Mouse (Mus musculus): ENCODE measurements at regions not wholly inside any gene's neighbourhood (a gene's known extent, or its start where the extent isn't known, plus 50 kb on each side); places are given as distances from the start of the nearest gene placed in this dataset.
"Not testable (repeated sequence)": the region's sequence is repeated elsewhere in the genome, so short reads cannot be mapped to it uniquely, and the experiment has no call there.

DNA sequence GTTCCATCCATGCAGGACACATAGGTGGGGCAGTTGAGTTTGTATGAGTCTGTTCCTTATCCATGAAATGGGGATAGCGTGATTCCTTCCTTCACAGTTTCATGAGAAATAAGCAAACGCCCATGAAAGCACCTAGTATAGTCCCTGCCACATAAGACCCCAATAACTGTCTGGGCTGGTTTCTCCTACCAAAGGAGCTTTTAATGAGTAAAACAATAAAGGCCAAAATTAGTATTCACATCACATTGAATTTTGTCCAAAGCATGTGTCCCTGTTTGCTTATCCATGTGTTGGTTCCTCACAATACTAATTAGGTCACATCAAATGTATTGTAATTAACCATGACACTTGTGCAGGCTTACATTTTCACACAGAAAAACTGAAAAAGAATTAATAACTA is 221.3 kb downstream of the Prdm13 start:
- DNase-seq, result no peak

GRCm38 (mm10) chr4:21441274-21441673 is 244.5 kb downstream of the Prdm13 start:
- no peak for DNase-seq

DNA sequence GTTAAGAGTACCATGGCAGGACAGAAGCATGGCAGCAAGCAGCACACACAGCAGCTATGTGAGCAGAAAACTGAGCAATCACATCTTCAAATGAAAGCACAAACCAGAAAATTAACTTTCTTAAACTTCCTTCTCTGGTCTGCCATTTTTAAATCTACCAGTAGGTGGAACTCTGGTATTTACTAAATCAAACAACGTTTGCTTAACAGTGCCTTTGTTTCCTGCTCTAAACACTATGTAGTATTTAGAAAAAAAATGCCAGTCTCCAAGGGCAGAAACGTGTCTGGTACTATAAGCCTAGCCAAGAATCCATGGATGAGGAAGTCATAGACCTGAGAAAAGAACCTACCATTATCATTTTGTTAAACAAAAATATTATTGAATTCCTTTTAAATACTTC is 249.1 kb downstream of the Prdm13 start:
- no peak for DNase-seq

DNA sequence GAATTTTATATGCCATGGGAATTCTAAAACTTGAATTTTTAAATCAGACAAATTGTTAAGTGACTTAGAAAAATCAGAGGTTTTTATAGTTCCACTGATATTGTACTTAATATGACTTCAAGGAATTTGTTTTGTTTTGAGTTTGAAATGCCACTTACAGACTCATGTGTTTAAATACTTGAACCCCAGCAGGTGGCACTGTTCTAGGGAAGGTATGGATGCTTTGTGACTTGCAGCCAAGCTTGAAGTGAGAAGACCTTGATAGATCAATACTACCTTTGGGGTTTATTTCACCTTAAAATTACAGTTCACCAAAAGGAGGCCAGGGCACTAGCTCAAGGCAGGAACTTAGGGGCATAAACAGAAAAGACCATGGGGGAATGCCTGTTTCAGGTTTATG is 277.9 kb downstream of the Prdm13 start:
- DNase-seq, result no peak

DNA sequence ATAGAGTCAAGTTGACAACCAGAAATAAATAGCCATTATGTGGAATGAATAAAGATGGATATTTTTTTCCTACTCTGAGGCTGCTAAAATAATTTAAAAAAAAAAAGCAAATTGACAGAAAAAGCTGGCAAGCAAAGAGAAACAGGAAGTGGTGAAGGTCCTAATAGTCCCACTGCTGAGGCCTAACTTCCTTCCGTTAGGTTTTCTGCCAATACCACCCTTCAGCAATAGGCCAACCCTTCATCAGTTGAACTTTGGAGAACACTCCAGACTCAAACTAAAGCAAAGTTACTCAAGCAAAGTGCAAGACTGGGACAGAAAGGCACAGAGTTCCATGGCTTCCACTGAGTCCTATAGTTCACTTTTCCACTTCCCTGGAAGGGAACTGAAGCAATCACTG is 316.4 kb downstream of the Prdm13 start:
- DNase-seq, result no peak

- peak; percentile 6 for DNase-seq
Observed at GRCm38 (mm10) chr4:21368234-21369021, 317.3 kb downstream of the Prdm13 start.

- DNase-seq, result no peak
Observed at GRCm38 (mm10) chr4:21321769-21322168, 364.0 kb downstream of the Prdm13 start.

- DNase-seq, result not testable (repeated sequence)
Observed at GRCm38 (mm10) chr4:21309239-21309638, 376.5 kb downstream of the Prdm13 start.

DNA sequence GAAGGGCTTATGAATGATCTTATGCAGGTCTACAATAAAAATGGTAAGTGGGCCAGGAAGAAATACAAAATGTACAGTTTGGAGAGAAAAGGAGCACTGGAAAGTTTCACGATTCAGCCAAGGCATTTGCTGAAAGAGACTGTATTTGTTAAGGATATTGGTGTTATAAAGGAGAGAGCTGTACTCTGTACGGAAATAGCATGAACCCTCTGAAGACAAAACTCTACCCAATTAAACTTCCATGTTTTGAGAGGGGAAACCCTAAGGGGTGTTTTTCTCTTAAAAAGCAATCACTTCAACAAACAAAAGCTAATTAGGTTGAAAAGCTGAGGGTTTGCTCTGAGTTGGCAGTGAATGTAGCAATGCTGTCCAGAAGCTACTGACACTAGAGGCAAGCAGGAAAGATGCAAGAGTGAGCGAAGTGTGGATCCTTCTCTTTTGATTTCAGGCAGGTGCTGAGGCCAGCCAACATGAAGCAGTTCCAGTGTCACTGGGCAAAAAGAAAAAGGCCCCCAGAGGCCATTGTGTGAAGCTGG is 378.2 kb downstream of the Prdm13 start:
- no peak for DNase-seq

DNA sequence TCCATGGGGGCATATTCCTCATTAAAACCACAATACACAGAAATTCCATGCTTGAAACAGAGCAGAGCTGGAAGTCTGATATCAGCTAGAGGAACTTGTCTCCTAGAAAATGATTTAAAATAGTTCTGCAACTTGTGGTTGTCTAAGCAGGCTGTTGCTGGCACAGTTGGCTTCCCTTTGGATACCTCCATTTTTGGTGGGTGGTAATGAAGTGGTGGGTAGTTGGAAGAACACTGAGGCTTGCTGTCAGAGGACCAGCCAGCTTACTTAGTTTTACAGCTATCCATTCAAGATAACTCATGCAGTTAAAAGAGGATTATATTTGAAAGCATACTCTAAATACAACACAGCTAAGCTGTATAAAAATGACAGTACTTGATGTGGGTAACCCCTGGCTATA is 385.6 kb downstream of the Prdm13 start:
- peak; percentile 10 for DNase-seq

DNA sequence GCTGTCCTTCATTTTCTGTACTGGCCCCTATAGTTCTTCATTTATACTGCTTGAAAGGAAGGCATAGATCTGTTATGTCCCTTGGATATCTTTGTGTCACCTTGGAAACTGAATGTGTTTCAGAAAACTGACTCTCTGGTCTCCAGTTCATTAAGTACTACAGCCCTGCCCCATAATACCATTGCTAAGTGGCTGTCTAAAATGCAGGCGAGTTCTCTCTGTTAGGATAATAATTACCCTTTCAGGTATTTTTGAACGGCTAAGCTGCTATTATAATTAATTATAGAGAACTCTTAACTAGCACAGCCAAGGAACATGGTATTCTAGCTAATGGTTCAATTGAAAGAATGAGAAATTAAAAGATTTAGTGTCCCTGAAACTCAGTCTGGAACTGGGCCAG is 418.5 kb downstream of the Prdm13 start:
- no peak for DNase-seq

DNA sequence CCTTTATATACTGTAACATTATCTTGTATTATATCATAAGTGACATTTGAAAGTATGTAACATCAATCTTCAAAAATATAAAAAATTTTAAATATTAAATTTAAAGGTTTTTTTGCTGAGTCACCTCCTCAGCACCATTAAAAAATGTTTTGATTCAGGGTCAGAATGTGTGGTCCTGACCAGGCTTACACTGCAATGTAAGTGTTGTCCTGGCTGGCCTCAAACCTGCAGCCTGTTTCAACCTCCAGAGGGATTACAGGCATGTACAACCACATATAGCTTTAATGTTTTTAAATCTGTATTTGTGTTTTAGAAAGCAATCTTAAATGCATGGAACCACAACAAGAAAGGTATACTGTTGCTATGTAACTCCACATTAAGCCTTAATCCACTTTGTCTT is 418.9 kb downstream of the Prdm13 start:
- no peak for DNase-seq

- DNase-seq, result no peak
Observed at GRCm38 (mm10) chr4:21250396-21250795, 435.4 kb downstream of the Prdm13 start.

GRCm38 (mm10) chr4:21222631-21223030 is 463.1 kb downstream of the Prdm13 start:
- DNase-seq, result peak; percentile 41

- no peak for DNase-seq
Observed at GRCm38 (mm10) chr4:21207617-21208016, 478.1 kb downstream of the Prdm13 start.

GRCm38 (mm10) chr4:21195620-21196019 is 490.1 kb downstream of the Prdm13 start:
- DNase-seq, result no peak

DNA sequence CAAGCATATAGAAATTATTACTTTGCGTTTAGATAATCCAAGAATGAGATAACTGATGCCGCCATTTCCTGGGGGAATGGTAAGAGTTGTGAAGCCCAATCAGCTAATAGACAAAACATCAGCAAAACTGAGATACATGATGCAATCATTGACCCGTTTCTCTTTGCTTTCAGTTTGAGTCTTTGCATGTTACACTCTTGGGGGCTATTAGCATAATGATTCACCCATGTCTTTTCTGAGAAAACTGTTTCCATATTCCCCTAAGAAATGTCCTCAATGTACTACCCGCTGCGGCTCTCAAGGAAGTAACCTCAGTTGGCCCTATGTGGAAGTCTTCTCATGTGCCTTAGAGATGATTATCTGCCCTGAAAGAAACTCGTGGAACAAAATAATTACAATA is 512.0 kb downstream of the Prdm13 start:
- no peak for DNase-seq

GRCm38 (mm10) chr4:21173019-21173418 is 512.7 kb downstream of the Prdm13 start:
- no peak for DNase-seq

DNA sequence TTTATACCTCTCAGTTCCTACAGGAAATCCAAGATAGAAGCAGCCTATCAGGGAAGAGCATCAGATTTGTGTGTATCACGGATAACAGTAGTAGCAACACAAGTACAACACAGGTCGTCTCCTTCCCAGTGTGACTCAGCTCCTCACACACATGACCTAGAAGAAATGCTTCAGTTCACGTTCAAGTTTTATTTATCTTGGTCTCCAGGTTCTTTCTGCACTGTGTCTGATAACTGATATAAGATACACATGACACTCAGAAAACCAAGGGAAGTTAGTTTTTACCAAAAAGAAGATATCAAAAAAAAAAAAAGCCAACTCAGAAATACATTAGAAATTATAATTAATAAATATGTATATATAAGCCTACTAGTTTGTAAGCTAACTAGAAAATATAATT is 515.0 kb downstream of the Prdm13 start:
- DNase-seq, result no peak

GRCm38 (mm10) chr4:21162124-21162523 is 523.6 kb downstream of the Prdm13 start:
- DNase-seq, result no peak

- no peak for DNase-seq
Observed at GRCm38 (mm10) chr4:21125892-21126291, 559.9 kb downstream of the Prdm13 start.

DNA sequence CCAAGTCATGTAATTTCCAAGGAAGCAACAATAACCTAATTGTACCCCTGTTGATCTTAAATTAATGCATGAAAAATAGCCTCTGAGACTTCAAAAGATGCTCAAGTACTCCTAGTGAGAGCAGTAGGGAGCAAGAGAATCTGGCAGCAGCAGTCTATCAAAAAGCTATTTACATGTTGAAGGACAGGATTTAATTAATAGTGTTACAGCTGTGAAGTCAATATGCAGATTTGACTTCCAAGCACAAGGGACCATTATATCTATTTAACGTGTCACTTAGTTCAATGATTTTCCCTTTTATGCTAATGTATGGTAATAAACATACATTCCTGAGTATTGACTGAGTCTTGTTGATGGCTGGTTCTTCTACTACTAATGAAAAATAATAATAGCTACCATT is 590.0 kb downstream of the Prdm13 start:
- no peak for DNase-seq

DNA sequence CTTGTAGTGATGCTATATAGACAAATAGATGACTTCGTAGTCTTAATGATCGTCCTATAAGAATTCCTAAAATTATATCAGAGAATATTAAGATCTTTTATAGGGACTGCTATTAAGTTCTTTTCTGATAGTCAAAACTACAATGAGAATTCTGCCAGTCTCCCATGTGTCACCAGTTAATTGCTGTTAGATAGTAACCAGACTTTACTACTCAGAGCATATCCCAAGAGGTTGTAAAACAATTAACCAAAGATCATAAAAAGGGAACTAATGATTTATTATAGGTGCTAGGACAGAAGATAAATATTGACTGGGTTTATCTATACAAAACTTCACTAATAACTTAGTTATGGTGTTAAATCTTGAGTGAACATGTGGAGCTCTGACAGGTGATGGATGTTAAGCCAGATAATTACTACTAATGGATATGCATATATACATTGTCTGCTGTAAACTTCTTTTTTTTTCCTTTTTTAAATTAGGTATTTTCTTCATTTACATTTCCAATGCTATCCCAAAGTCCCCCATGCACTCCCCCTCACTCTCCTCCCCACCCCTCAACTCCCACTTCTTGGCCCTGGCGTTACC is 615.5 kb downstream of the Prdm13 start:
- DNase-seq, result no peak
